Mouse (Mus musculus) hindbrain, embryonic 16.5 days (tissue): Measurements from ENCODE around the gene Muc15. TPM values are rescaled to one million over a fixed set of nuclear protein-coding genes. Genes with fewer than 3 reads are reported as not detected.

Experiments
- ATAC-seq: fragments of 200-750 bp; cut with Nextera tagmentation; 2 replicates; pipeline ENCODE4 v1.8.0; 2017; ENCODE audit warnings: moderate TSS enrichment, moderate library complexity
- H3K27ac ChIP-seq: fragments of 300-500 bp; sonication (generic); 2 replicates; pipeline ENCODE4 v1.5.1; 2014; ENCODE audit warnings: low read depth, mild to moderate bottlenecking, control low read depth, low read length, moderate library complexity
- H3K27me3 ChIP-seq: fragments of 300-500 bp; sonication (generic); replicated peaks from 2 replicates; pipeline ENCODE4 v1.6.1; 2014; ENCODE audit warnings: low read length; ENCODE audit not compliant: control insufficient read depth, insufficient read depth
- H3K36me3 ChIP-seq: fragments of 300-500 bp; sonication (generic); 2 replicates; pipeline ENCODE4 v1.6.1; 2014; ENCODE audit warnings: mild to moderate bottlenecking, low read length, moderate library complexity, mixed read lengths; ENCODE audit not compliant: control insufficient read depth, insufficient read depth
- H3K4me1 ChIP-seq: fragments of 300-500 bp; sonication (generic); 2 replicates; pipeline ENCODE4 v1.6.1; 2014; ENCODE audit warnings: low read depth, low read length; ENCODE audit not compliant: control insufficient read depth, insufficient read depth
- H3K4me2 ChIP-seq: fragments of 300-500 bp; sonication (generic); 2 replicates; pipeline ENCODE4 v1.6.1; 2014; ENCODE audit warnings: mild to moderate bottlenecking, low read length, control low read depth, moderate library complexity
- H3K4me3 ChIP-seq: fragments of 300-500 bp; sonication (generic); 2 replicates; pipeline ENCODE4 v1.5.1; 2014; ENCODE audit warnings: mild to moderate bottlenecking, low read length, control low read depth, moderate library complexity
- H3K9ac ChIP-seq: fragments of 300-500 bp; sonication (generic); 2 replicates; pipeline ENCODE4 v1.6.1; 2014; ENCODE audit warnings: low read depth, mild to moderate bottlenecking, control low read depth, low read length, moderate library complexity
- H3K9me3 ChIP-seq: fragments of 300-500 bp; sonication (generic); 2 replicates; pipeline ENCODE4 v1.6.1; 2014; ENCODE audit warnings: mild to moderate bottlenecking, low read length, moderate library complexity; ENCODE audit not compliant: control insufficient read depth
- WGBS: fragments of 180-500 bp; shearing (Covaris S2); extraction: QIAGEN DNeasy Blood & Tissue Kit; methylation state at CpG from one replicate; pipeline ENCODE4 v1.1.7; 2014; 5-methylcytosine and 5-hydroxymethylcytosine counted together
- polyA plus RNA-seq: library from polyadenylated mRNA; unstranded; fragments of >200 nt; fragmentation: Nextera tagmentation; extraction: Ambion mirVana; gene quantifications from 2 replicates; pipeline ENCODE4 v1.2.1, GENCODE M21; 2015

The Muc15 gene
- polyA plus RNA-seq, 1 experiment from 2014 or later = 0.34 TPM

DNA sequence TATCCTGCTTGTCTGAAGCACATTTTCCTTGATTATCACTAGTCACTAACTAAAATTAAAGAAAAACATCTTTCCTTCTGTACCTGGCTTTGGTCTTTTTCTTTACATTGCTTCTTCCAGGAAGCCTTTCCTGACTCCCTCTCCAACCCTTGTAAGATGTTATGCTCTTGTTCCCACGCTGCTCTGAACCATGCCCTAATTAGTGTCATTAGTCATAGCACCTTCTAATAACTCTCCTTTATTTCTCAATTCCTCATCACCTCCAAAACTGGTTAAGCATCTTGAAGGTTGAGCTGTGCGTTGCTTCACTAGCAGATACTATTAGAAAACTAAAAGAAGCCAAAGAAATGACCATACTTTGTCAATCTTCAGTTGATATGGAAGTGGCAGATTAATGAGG is 36.4 kb downstream of the Muc15 start:
- WGBS = 83% methylated on average over 2 of the region's 2 CpGs
- Histone ChIP-seq H3K4me3 (no peak overlapping the region), H3K4me1 (no peaks in the 10 kb centered on the region), H3K9ac (no peak overlapping the region), H3K27ac (no peak overlapping the region), H3K27me3 (no peaks in the 10 kb centered on the region), H3K36me3 (no peaks in the 10 kb centered on the region), H3K4me2 (no peak overlapping the region), H3K9me3 (no peaks in the 10 kb centered on the region)
- ATAC-seq = no peak

DNA sequence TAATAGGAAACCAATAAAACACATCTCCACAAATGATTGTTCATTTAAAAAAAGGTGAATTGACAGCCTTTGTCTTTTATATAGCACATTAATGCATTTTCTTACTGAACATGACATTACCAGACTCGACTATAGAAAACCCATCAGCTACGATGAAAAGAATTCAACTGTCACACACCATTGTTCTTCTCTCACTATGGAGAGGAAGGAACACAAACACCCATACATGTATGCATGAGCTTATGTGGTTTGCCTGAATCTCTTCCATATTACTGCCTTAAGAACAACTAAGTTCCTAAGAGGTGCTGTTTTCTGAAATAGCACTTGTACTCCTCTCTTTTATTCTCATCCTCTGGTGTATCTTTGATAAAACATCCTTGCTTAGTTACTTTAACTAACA is 38.3 kb downstream of the Muc15 start:
- Histone ChIP-seq H3K4me2 (no peak overlapping the region), H3K27ac (no peak overlapping the region), H3K9ac (no peak overlapping the region), H3K4me3 (no peak overlapping the region), H3K27me3 (no peaks in the 10 kb centered on the region), H3K36me3 (no peaks in the 10 kb centered on the region), H3K4me1 (no peaks in the 10 kb centered on the region), H3K9me3 (no peaks in the 10 kb centered on the region)
- ATAC-seq = no peak
- WGBS = 10% methylated on average over 2 of the region's 2 CpGs

DNA sequence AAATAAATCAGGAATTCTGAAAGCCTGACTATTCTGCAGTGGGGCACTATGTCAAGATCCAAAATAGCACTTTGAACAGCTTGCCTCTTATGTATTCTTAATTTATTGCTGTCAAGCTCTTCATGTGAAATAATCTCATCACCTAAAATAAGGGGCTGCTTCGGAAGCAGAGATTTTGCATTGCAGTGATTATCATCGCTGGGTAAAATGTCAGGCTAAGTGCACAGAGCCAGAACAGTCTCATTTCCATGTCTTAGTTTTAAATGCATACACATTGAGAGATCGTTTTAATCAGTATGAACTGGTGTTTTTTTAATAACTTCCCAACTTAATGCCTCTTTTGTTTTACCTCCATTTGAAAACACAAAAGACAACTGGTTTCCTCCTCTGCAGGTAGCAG is 66.3 kb downstream of the Muc15 start:
- Histone ChIP-seq H3K27ac (no peak overlapping the region), H3K9ac (no peak overlapping the region), H3K27me3 (no peaks in the 10 kb centered on the region), H3K36me3 (no peaks in the 10 kb centered on the region), H3K4me3 (no peak overlapping the region), H3K4me1 (no peaks in the 10 kb centered on the region), H3K4me2 (no peak overlapping the region), H3K9me3 (no peaks in the 10 kb centered on the region)
- ATAC-seq = no peak
- WGBS = 73% methylated on average over 3 of the region's 3 CpGs

Other genes with a start within 250 kb of the Muc15 start
- gene Slc5a12, start 124.0 kb upstream of the Muc15 start, polyA plus RNA-seq = not detected in 2 replicates
- gene Ano3, start 229.6 kb downstream of the Muc15 start, polyA plus RNA-seq = 0.98 and 1.1 TPM in 2 replicates